9 mouse cellular contexts compared by ENCODE assay signal in the genomic region with DNA sequence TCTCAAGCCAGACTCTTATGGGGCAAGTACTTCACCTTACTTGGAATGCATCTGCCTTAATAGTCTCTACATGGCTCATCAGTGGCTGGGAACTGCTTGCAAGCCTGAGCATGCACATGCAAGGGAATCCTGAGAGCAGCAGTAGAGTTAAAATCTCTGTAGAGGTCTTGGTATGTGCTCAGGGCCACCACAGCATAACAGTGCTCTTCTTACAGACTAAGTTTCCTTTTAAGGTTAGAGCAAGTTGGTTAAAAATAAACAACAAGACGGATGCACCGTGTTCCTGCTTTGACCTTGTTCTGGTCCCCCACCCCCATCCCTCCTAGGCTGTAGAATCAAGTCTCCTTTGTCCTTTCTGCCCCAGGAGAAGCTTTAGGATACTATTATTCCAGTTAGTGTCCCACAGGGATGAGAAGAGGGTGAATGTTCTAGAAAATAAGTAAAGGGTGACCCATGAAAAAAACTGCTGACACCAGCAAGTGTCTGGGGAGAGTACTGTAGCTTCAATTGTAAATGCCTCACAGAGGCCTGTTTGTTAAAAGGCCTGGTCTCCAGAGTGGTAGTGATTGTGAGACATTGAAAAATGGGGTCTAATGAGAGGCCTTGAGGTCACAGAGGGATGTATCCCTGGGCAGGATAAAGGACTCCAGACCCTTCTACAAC. TPM values are rescaled to one million over a fixed set of nuclear protein-coding genes. Genes with fewer than 3 reads are reported as not detected.
DNase-seq lines count a peak whose midpoint lies in the region; ATAC-seq and TF ChIP-seq lines count a peak whose summit lies in the region.
"Had no signal": no experiment of that assay in that cellular context is flagged by ENCODE, and none has a peak within 500 bp of the region (broad histone marks: within the 10 kb centered on the region; RNA-seq: fewer than 3 reads in every experiment).

No protein-coding gene starts in this region.

- no peaks in the 10 kb centered on the region for H3K36me3 ChIP-seq in spleen, adult 2 months (ENCODE audit: control insufficient read depth, insufficient read depth, low read length)
- H3K36me3 ChIP-seq in intestine, embryonic 14.5 days (ENCODE audit: control insufficient read depth, insufficient read depth, low read length), result no peaks in the 10 kb centered on the region
- H3K36me3 ChIP-seq: liver, embryonic 12.5 days had no signal

- no peaks in the 10 kb centered on the region for H3K27me3 ChIP-seq in spleen, adult 2 months (ENCODE audit: control insufficient read depth, insufficient read depth, low read length)
- no peaks in the 10 kb centered on the region for H3K27me3 ChIP-seq in intestine, embryonic 14.5 days (replicated peaks; ENCODE audit: control insufficient read depth, insufficient read depth, low read length)
- H3K27me3 ChIP-seq: liver, embryonic 12.5 days had no signal

- H3K4me3 ChIP-seq in gastrocnemius, adult 2 months, result no peak overlapping the region
- no peak overlapping the region for H3K4me3 ChIP-seq in spleen, adult 2 months (ENCODE audit: extremely low read depth, insufficient read depth, insufficient read length)
- H3K4me3 ChIP-seq in intestine, embryonic 14.5 days (ENCODE audit: low read depth, low read length), result no peak overlapping the region
- H3K4me3 ChIP-seq: liver, embryonic 12.5 days had no signal

- peaks cover 13% of the 10 kb centered on the region for H3K4me1 ChIP-seq in spleen, adult 2 months (ENCODE audit: control insufficient read depth, insufficient read depth, insufficient read length)
- H3K4me1 ChIP-seq in intestine, embryonic 14.5 days (replicated peaks; ENCODE audit: control insufficient read depth, insufficient read depth, low read length), result no peaks in the 10 kb centered on the region

- 12% methylated on average over 2 of the region's 2 CpGs for WGBS in spleen, adult 2 months
- WGBS in intestine, embryonic 14.5 days, result 11% methylated on average over 2 of the region's 2 CpGs

- intact Hi-C loops in gastrocnemius, adult 2 months (cut with DNase I), result no loop called here

- no peak overlapping the region for H3K9ac ChIP-seq in intestine, embryonic 14.5 days (ENCODE audit: low read length)
- H3K9ac ChIP-seq: liver, embryonic 12.5 days had no signal

- no peak overlapping the region for H3K4me2 ChIP-seq in intestine, embryonic 14.5 days (ENCODE audit: low read length)
- H3K4me2 ChIP-seq: liver, embryonic 12.5 days had no signal

- H3K9me3 ChIP-seq in intestine, embryonic 14.5 days (ENCODE audit: control insufficient read depth, low read length), result no peaks in the 10 kb centered on the region
- H3K9me3 ChIP-seq: liver, embryonic 12.5 days had no signal

- no peak for TF ChIP-seq CTCF in gastrocnemius, adult 2 months (IDR thresholded peaks at IDR 0.05)
- TF ChIP-seq CTCF in spleen, adult 2 months (IDR thresholded peaks at IDR 0.05; ENCODE audit: extremely low read depth, insufficient read depth, insufficient read length, insufficient replicate concordance), result no peak

- ATAC-seq in intestine, embryonic 14.5 days (replicated peaks; ENCODE audit: low FRiP score, low TSS enrichment, low read depth), result no peak
- ATAC-seq in megakaryocyte, adult 5-6 weeks (ENCODE audit: poor library complexity, severe bottlenecking), result no peak
- ATAC-seq: liver, embryonic 12.5 days had no signal

- no peak for DNase-seq in gastrocnemius, adult 2 months
- no peak for DNase-seq in gastrocnemius, postnatal 10 days
- DNase-seq in spleen, adult 2 months (ENCODE audit: low read depth in 1 of 2, low spot score in 2 of 2), result no peak
- DNase-seq in spleen, postnatal 4 days (ENCODE audit: low spot score in 2 of 2), result no peak
- no peak for DNase-seq in intestine, embryonic 14.5 days (ENCODE audit: low spot score)
- peak; percentile 36 for DNase-seq in testis, postnatal 14 days (ENCODE audit: low spot score)
- no peak for DNase-seq in layer of hippocampus, postnatal 36 days

- 0 out of 2 replicates have a peak overlapping the region, but pooled peaks have one; percentile 16 for H3K27ac ChIP-seq in gastrocnemius, adult 2 months
- H3K27ac ChIP-seq in spleen, adult 2 months (ENCODE audit: insufficient read depth, low read length), result peak overlapping the region; percentile 5; the same call in 1 of the 2 replicates
- H3K27ac ChIP-seq in intestine, embryonic 14.5 days (ENCODE audit: low read depth), result peak overlapping the region; percentile 63
- H3K27ac ChIP-seq: liver, embryonic 12.5 days had no signal

- no peak for TF ChIP-seq POLR2A in spleen, adult 2 months (IDR thresholded peaks at IDR 0.05; ENCODE audit: low read depth, low read length)

RNA-seq across cellular contexts. Expression of a gene that starts 31.4 kb away (rescaled TPM):
- total RNA-seq in gastrocnemius, adult 2 months (2021), result 1 to 10 TPM; 8.4 to 9.9 TPM
- 10 to 100 TPM; 12.1 to 16.7 TPM for total RNA-seq in gastrocnemius, postnatal 10 days (2021)
- 2.5 and 3.1 TPM in 2 replicates for polyA plus RNA-seq in spleen, adult 2 months (2012; rRNA removed)
- polyA plus RNA-seq in intestine, embryonic 14.5 days (2014; fragmentation: Nextera tagmentation; extraction: Ambion mirVana), result 21.0 and 26.6 TPM in 2 replicates
- total RNA-seq in layer of hippocampus, postnatal 36 days (2021), result 10 to 100 TPM; 32.2 to 38.1 TPM
- 23.0 and 26.4 TPM in 2 replicates for total RNA-seq in megakaryocyte, adult 5-6 weeks (2015)
- total RNA-seq in megakaryocyte, adult 5-6 weeks (2017), result 52.0 and 61.3 TPM in 2 replicates

Comparison
In these comparisons a context has a peak if more than half of its experiments do, and no peak if none do; other contexts are left out.
1. H3K27ac ChIP-seq: peak in every context shown above with its lines; median percentile 63 in intestine, embryonic 14.5 days; 16 in gastrocnemius, adult 2 months; 5 in spleen, adult 2 months.